Mouse (Mus musculus): ENCODE data around the gene Mlh3.
A peak's percentile ranks its signal among the peaks of the same experiment; 100 is the strongest.
"Not testable (repeated sequence)": the region's sequence is repeated elsewhere in the genome, so short reads cannot be mapped to it uniquely, and the experiment has no call there.

The Mlh3 gene

GRCm38 (mm10) chr12:85270319-85270718 is at the start of gene Mlh3:
Gene Mlh3 (minus strand): TSS chr12:85270599.
- DNase-seq (ENCODE audit: low spot score) = peak; percentile 91

- DNase-seq (ENCODE audit: low spot score) = no peak
These were observed 38.3 kb upstream of the Mlh3 start for GRCm38 (mm10) chr12:85308651-85309050.

GRCm38 (mm10) chr12:85305247-85305892 is 35.0 kb upstream of the Mlh3 start:
- peak; percentile 94 for DNase-seq (ENCODE audit: low spot score)

- DNase-seq (ENCODE audit: low spot score) = no peak
These were observed 34.3 kb upstream of the Mlh3 start for GRCm38 (mm10) chr12:85304725-85305124.

GRCm38 (mm10) chr12:85303256-85303655 is 32.9 kb upstream of the Mlh3 start:
- DNase-seq (ENCODE audit: low spot score) = no peak

- no peak for DNase-seq (ENCODE audit: low spot score)
These were observed 28.4 kb upstream of the Mlh3 start for GRCm38 (mm10) chr12:85298835-85299180.

GRCm38 (mm10) chr12:85298127-85298834 is 27.9 kb upstream of the Mlh3 start:
- peak; percentile 75 for DNase-seq (ENCODE audit: low spot score)

GRCm38 (mm10) chr12:85297345-85297997 is 27.1 kb upstream of the Mlh3 start:
- no peak for DNase-seq (ENCODE audit: low spot score)

GRCm38 (mm10) chr12:85296915-85297314 is 26.5 kb upstream of the Mlh3 start:
- no peak for DNase-seq (ENCODE audit: low spot score)

GRCm38 (mm10) chr12:85295506-85295905 is 25.1 kb upstream of the Mlh3 start:
- DNase-seq (ENCODE audit: low spot score) = no peak

- DNase-seq (ENCODE audit: low spot score) = no peak
These were observed 22.5 kb upstream of the Mlh3 start for GRCm38 (mm10) chr12:85292906-85293305.

GRCm38 (mm10) chr12:85292288-85292687 is 21.9 kb upstream of the Mlh3 start:
- DNase-seq (ENCODE audit: low spot score) = no peak

GRCm38 (mm10) chr12:85291541-85291940 is 21.1 kb upstream of the Mlh3 start:
- no peak for DNase-seq (ENCODE audit: low spot score)

- no peak for DNase-seq (ENCODE audit: low spot score)
These were observed 20.2 kb upstream of the Mlh3 start for GRCm38 (mm10) chr12:85290633-85291032.

GRCm38 (mm10) chr12:85289157-85290000 is 19.0 kb upstream of the Mlh3 start:
- no peak for DNase-seq (ENCODE audit: low spot score)

- peak; percentile 98 for DNase-seq (ENCODE audit: low spot score)
These were observed 18.2 kb upstream of the Mlh3 start, which contains the start of gene Zc2hc1c for GRCm38 (mm10) chr12:85288486-85289156. Gene Zc2hc1c (plus strand): TSS chr12:85288591.

GRCm38 (mm10) chr12:85287809-85288485 is 17.5 kb upstream of the Mlh3 start, which contains the start of gene Acyp1:
Gene Acyp1 (minus strand): TSS chr12:85288438.
- no peak for DNase-seq (ENCODE audit: low spot score)

- DNase-seq (ENCODE audit: low spot score) = peak; percentile 47
These were observed 16.5 kb upstream of the Mlh3 start for GRCm38 (mm10) chr12:85286941-85287340.

- no peak for DNase-seq (ENCODE audit: low spot score)
These were observed 14.6 kb upstream of the Mlh3 start for GRCm38 (mm10) chr12:85284996-85285395.

GRCm38 (mm10) chr12:85284331-85284730 is 13.9 kb upstream of the Mlh3 start:
- DNase-seq (ENCODE audit: low spot score) = no peak

- not testable (repeated sequence) for DNase-seq (ENCODE audit: low spot score)
These were observed 11.4 kb upstream of the Mlh3 start for GRCm38 (mm10) chr12:85281756-85282155.
